Mouse (Mus musculus): ENCODE data around the gene Ticam1. TPM values are rescaled to one million over a fixed set of nuclear protein-coding genes. Genes with fewer than 3 reads are reported as not detected.
A peak's percentile ranks its signal among the peaks of the same experiment; 100 is the strongest.

Ticam1 gene
- polyA plus RNA-seq, 1 experiment: 0.96 TPM

DNA sequence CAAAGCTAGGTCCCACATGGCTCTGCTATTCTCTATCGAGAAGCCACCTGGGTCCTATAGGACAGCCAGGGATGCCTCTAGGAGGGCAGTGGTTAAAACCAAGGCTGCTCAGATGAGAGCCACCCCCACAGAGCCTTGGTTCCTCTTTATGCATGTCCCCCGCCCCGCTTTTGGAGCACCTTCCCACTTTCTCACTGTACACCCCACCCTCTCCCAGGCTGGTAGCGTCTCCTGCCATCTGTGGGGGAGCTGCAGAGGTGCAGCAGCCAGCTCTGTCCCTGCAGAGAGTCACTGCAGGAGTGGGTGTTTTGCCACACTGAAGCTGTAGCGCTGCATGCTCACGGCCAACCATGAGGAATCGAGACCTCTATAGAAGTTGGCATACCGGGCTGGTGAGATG is 6.7 kb upstream of the Ticam1 start:
- no peaks in the 10 kb centered on the region for H3K9me3 ChIP-seq (ENCODE audit: control insufficient read depth, low read length)
- peaks cover 62% of the 10 kb centered on the region for H3K4me1 ChIP-seq (ENCODE audit: control insufficient read depth)
- no peaks in the 10 kb centered on the region for H3K27me3 ChIP-seq (ENCODE audit: control insufficient read depth)
- H3K4me3 ChIP-seq (replicated peaks): no peak overlapping the region
- TF ChIP-seq GATA1 (IDR thresholded peaks at IDR 0.05; ENCODE audit: low read length): no peak
- TF ChIP-seq TAL1 (IDR thresholded peaks at IDR 0.05; ENCODE audit: low read length): no peak
- H3K36me3 ChIP-seq (ENCODE audit: control insufficient read depth): peaks cover 66% of the 10 kb centered on the region

DNA sequence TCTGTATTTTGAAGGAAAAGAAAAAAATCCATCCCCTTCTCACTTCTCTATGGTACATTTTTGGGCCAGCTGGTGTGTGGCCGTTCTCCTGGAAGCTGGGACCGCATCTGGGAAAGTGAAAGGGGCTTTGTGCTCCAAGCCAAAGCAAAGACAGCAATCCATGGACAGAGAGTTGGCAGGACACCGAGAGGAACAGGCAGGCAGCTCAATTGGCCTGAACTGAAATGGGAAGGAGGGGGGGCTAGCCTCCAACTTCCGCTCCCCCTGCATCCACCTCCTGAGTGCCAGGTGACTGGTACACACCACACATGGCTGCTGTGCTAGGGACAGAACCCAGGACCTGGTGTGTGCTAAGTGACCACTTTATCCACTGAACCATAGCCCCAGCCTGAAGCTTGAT is 6.2 kb upstream of the Ticam1 start:
- Histone ChIP-seq H3K36me3 (ENCODE audit: control insufficient read depth) (peaks cover 69% of the 10 kb centered on the region), H3K4me1 (ENCODE audit: control insufficient read depth) (peaks cover 62% of the 10 kb centered on the region), H3K27me3 (ENCODE audit: control insufficient read depth) (no peaks in the 10 kb centered on the region), H3K9me3 (ENCODE audit: control insufficient read depth, low read length) (no peaks in the 10 kb centered on the region), H3K4me3 (replicated peaks) (no peak overlapping the region)
- no peak for TF ChIP-seq TAL1 (IDR thresholded peaks at IDR 0.05; ENCODE audit: low read length)
- no peak for TF ChIP-seq GATA1 (IDR thresholded peaks at IDR 0.05; ENCODE audit: low read length)

DNA sequence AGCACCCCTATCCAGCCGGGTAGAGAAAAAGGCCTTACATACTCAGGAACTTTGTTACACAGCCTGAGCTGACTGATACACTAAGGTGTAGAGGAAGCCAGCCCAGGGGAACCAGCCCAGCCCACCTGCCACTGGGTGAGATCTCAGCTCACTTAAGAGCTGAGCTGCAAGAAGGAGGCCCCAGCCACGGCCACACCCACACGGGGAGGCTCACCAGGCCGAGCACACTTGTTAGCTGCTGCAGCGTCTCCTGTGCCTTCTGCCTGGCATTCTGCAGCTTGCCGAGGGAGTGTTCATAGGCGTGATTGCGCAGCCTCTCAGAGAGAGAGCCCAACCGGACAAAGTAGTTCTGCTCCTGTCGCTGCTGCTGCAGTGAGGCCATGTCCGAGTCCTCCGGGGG is 4.6 kb upstream of the Ticam1 start:
- no peak overlapping the region for H3K4me3 ChIP-seq (replicated peaks)
- no peaks in the 10 kb centered on the region for H3K27me3 ChIP-seq (ENCODE audit: control insufficient read depth)
- no peaks in the 10 kb centered on the region for H3K9me3 ChIP-seq (ENCODE audit: control insufficient read depth, low read length)
- peaks cover 63% of the 10 kb centered on the region for H3K4me1 ChIP-seq (ENCODE audit: control insufficient read depth)
- TF ChIP-seq TAL1 (IDR thresholded peaks at IDR 0.05; ENCODE audit: low read length) (no peak), GATA1 (IDR thresholded peaks at IDR 0.05; ENCODE audit: low read length) (no peak)
- peaks cover 60% of the 10 kb centered on the region for H3K36me3 ChIP-seq (ENCODE audit: control insufficient read depth)

DNA sequence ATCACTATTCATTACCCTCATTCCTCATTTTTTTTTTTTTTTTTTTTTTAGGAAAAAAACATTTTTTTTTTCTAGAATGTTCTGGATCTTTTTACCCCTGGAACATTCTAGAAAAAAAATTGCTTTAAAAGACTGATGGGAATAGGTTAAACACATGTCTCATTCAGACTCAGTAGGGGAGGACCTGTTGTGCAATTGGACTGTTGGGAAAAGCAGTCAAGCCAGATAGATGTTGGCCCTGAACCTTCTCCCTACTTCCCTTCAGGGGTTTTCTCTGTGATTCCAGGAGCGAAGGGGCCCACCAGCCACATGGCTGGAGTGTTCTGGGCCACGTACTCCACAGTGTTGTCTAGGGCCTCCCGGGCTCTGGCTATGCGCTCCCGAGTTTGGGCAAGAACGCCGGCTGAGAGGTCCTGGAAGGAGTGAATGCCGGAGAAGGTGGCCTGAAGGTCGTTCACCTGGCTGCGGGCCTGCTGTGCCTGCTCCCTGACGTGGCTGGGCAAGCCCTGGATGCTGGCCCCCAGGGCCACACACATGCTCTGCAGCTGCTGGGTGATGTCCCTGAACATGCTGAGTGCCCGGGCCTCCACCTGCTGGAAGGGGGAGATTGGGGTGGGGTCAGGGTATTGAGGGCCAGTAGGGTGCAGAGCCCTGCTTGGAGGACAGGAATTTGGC is 3.0 kb upstream of the Ticam1 start:
- no peak overlapping the region for H3K4me3 ChIP-seq (replicated peaks)
- peaks cover 66% of the 10 kb centered on the region for H3K4me1 ChIP-seq (ENCODE audit: control insufficient read depth)
- H3K36me3 ChIP-seq (ENCODE audit: control insufficient read depth): peaks cover 44% of the 10 kb centered on the region
- TF ChIP-seq GATA1 (IDR thresholded peaks at IDR 0.05; ENCODE audit: low read length) (no peak), TAL1 (IDR thresholded peaks at IDR 0.05; ENCODE audit: low read length) (no peak)
- no peaks in the 10 kb centered on the region for H3K9me3 ChIP-seq (ENCODE audit: control insufficient read depth, low read length)
- no peaks in the 10 kb centered on the region for H3K27me3 ChIP-seq (ENCODE audit: control insufficient read depth)

DNA sequence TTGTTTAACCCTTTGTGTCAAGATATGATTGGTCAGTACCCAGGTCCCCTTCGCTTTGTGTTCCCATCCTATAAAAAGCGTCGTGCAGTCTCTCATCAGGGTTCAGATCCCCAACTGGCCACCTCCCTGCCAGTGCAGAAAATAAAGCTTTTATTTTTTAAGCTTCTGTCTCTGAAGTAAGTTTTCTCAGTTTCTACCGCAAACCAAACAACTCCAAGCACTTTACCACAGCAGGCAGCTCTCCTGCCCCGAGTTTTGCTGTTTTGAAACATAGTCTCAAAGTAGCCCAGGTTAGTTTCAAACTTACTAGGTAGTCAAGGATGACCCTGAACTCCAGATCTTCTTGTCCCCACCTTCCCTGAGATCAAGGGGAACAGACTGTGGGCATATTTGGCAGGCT is 1.8 kb upstream of the Ticam1 start:
- peaks cover 47% of the 10 kb centered on the region for H3K36me3 ChIP-seq (ENCODE audit: control insufficient read depth)
- TF ChIP-seq GATA1 (IDR thresholded peaks at IDR 0.05; ENCODE audit: low read length) (no peak), TAL1 (IDR thresholded peaks at IDR 0.05; ENCODE audit: low read length) (no peak)
- H3K27me3 ChIP-seq (ENCODE audit: control insufficient read depth): no peaks in the 10 kb centered on the region
- H3K4me1 ChIP-seq (ENCODE audit: control insufficient read depth): peaks cover 77% of the 10 kb centered on the region
- H3K9me3 ChIP-seq (ENCODE audit: control insufficient read depth, low read length): no peaks in the 10 kb centered on the region
- no peak overlapping the region for H3K4me3 ChIP-seq (replicated peaks)

DNA sequence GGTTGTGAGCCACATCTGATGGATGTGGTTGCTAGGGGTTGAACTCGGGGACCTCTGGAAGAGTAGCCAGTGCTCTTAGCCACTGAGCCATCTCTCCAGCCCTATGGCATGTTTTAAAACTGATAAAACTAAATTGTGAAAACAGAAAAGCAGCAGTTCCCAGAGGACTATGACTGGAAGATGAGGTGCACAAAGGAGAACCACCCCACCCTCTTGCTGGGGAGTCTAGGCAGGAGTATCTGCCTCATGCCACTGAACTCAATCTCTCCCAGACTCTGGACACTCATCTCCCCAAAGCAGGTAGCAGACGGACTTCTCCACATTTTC is 944 bp upstream of the Ticam1 start:
- TF ChIP-seq GATA1 (IDR thresholded peaks at IDR 0.05; ENCODE audit: low read length): no peak
- TF ChIP-seq TAL1 (IDR thresholded peaks at IDR 0.05; ENCODE audit: low read length): no peak
- peak overlapping the region; percentile 86 for H3K4me3 ChIP-seq (replicated peaks)
- peaks cover 76% of the 10 kb centered on the region for H3K4me1 ChIP-seq (ENCODE audit: control insufficient read depth)

DNA sequence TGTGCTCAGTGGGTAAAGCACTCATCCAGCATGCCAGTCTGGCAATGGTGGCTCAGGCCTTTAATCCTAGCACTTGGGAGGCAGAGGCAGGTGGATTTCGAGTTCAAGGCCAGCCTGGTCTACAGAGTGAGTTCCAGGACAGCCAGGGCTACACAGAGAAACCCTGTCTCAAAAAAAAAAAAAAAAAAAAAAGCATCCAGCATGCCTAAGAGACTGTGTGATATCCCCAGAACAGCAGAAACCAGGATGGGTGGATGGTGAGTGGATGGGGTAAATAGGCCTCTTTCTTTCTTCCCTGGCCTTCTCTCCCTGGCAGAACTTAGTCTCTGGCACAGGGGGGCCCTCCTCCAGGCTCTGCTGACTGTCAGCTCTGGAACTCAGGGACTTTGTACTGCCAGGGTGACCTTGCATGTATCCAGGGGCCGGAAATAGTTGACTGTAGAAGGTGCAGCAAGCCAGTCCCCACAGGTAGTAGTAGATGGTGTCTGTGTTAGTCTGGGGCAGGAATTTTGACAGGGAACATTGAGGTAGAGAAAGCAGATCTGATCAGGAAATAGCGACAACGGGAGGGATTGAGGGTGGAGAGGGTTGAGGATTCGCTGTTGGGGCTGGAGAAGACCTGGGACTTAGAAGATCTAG is 625 bp downstream of the Ticam1 start:
- Histone ChIP-seq H3K36me3 (ENCODE audit: control insufficient read depth) (peaks cover 56% of the 10 kb centered on the region), H3K9me3 (ENCODE audit: control insufficient read depth, low read length) (no peaks in the 10 kb centered on the region), H3K4me3 (replicated peaks) (peak overlapping the region; percentile 86), H3K4me1 (ENCODE audit: control insufficient read depth) (peaks cover 74% of the 10 kb centered on the region), H3K27me3 (ENCODE audit: control insufficient read depth) (no peaks in the 10 kb centered on the region)
- TF ChIP-seq TAL1 (IDR thresholded peaks at IDR 0.05; ENCODE audit: low read length) (no peak), GATA1 (IDR thresholded peaks at IDR 0.05; ENCODE audit: low read length) (no peak)

More for the DNA sequence above, 944 bp upstream of the Ticam1 start:
- H3K27me3 ChIP-seq (ENCODE audit: control insufficient read depth): no peaks in the 10 kb centered on the region
- peaks cover 47% of the 10 kb centered on the region for H3K36me3 ChIP-seq (ENCODE audit: control insufficient read depth)
- H3K9me3 ChIP-seq (ENCODE audit: control insufficient read depth, low read length): no peaks in the 10 kb centered on the region

DNA sequence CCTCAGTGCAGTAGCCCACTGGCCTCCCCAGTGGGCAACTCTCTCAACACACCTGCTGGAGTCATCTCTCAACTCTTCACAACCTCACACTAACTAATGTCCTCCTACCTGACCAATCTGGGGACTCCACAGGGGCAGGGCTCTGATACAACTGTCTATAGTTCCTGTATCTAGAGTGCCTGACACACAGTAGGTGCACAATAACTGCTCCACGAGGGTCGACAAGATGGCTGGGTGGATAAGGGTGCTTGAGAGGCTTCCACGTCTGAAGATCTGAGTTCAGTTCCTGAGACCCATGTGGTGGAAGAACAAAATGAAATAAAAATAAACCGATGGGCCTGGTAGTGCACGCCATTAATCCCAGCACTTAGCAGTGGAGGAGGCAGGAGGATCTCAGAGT is 2.6 kb downstream of the Ticam1 start:
- TF ChIP-seq TAL1 (IDR thresholded peaks at IDR 0.05; ENCODE audit: low read length) (no peak), GATA1 (IDR thresholded peaks at IDR 0.05; ENCODE audit: low read length) (no peak)
- H3K4me1 ChIP-seq (ENCODE audit: control insufficient read depth): peaks cover 79% of the 10 kb centered on the region

DNA sequence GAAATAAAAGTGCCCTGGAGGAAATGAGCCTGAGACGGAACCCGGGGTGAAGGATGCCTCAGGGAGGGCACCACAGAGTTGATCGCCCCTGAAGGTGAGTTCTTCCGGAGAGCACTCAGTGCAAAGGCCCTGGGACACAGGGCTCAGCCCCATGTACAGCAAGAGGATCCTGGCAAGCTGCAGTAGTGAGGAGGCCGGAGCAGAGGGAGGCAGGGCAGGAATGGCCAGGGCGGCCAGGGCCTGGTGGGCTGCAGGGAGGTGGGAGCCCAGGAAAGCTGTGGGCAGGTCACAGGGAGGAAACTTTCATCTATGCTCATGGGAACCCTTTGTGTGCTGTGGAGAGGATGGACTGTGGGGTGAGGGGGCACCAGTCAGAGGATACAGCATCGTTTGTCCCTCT is 3.1 kb downstream of the Ticam1 start:
- Histone ChIP-seq H3K36me3 (ENCODE audit: control insufficient read depth) (peaks cover 53% of the 10 kb centered on the region), H3K27me3 (ENCODE audit: control insufficient read depth) (no peaks in the 10 kb centered on the region), H3K4me1 (ENCODE audit: control insufficient read depth) (peaks cover 77% of the 10 kb centered on the region), H3K9me3 (ENCODE audit: control insufficient read depth, low read length) (no peaks in the 10 kb centered on the region), H3K4me3 (replicated peaks) (no peak overlapping the region)
- TF ChIP-seq TAL1 (IDR thresholded peaks at IDR 0.05; ENCODE audit: low read length) (no peak), GATA1 (IDR thresholded peaks at IDR 0.05; ENCODE audit: low read length) (no peak)

More for the DNA sequence above, 2.6 kb downstream of the Ticam1 start:
- Histone ChIP-seq H3K4me3 (replicated peaks) (no peak overlapping the region), H3K9me3 (ENCODE audit: control insufficient read depth, low read length) (no peaks in the 10 kb centered on the region), H3K27me3 (ENCODE audit: control insufficient read depth) (no peaks in the 10 kb centered on the region), H3K36me3 (ENCODE audit: control insufficient read depth) (peaks cover 57% of the 10 kb centered on the region)
